Comparison of ENCODE assay signal across 8 mouse cellular contexts in the genomic region with DNA sequence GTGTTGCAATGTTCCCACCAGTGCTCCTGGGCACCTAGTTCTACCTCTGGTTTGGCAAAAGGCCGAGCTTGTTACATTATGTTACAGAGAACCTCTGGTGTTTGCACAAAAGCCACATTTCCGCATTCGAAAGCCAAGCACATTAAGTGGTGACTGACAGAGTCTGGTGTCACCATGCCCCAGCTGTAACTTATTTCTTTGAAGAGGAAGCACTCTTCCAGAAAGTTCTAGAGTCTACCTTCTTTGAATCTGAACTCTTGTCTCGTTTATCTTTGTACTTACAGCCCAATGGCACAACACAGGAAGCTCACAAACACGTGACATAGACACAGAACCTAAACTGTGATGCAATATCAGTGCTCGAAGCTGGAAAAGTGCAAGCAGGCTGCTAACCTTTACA.
A peak's percentile ranks its signal among the peaks of the same experiment; 100 is the strongest.
DNase-seq lines count a peak whose midpoint lies in the region; ATAC-seq and TF ChIP-seq lines count a peak whose summit lies in the region.

No protein-coding gene starts in this region.

- DNase-seq in left cerebral cortex, postnatal 25 days (ENCODE audit: low spot score in 2 of 2) = peak; percentile 20 to 22
- no peak for DNase-seq in left cerebral cortex, adult 8-10 months (ENCODE audit: low spot score in 2 of 2)
- DNase-seq in c-Kit-positive CD71-negative TER-119-negative erythroid progenitor cells, embryonic 14.5 days (ENCODE audit: low read depth) = peak; percentile 29
- no peak for DNase-seq in gastrocnemius, adult 2 months
- DNase-seq in right cerebral cortex, postnatal 25 days = no peak
- DNase-seq in layer of hippocampus, postnatal 10 days (ENCODE audit: low spot score in 2 of 2) = no peak

- no peak overlapping the region for H3K4me2 ChIP-seq in kidney, embryonic 15.5 days

- no peak overlapping the region for H3K4me3 ChIP-seq in kidney, embryonic 15.5 days (replicated peaks)
- H3K4me3 ChIP-seq in gastrocnemius, adult 2 months = no peak overlapping the region

- no peaks in the 10 kb centered on the region for H3K36me3 ChIP-seq in kidney, embryonic 15.5 days

- peaks cover 27% of the 10 kb centered on the region for H3K4me1 ChIP-seq in kidney, embryonic 15.5 days

- 59% methylated on average over 6 of the region's 6 CpGs for WGBS in kidney, embryonic 15.5 days

- ATAC-seq in kidney, embryonic 15.5 days (replicated peaks; ENCODE audit: low FRiP score) = no peak
- peak; percentile 75 for ATAC-seq in megakaryocyte, adult 5-6 weeks (ENCODE audit: poor library complexity, severe bottlenecking)

- H3K9me3 ChIP-seq in kidney, embryonic 15.5 days (replicated peaks) = no peaks in the 10 kb centered on the region

- H3K27me3 ChIP-seq in kidney, embryonic 15.5 days = no peaks in the 10 kb centered on the region

- no peak overlapping the region for H3K9ac ChIP-seq in kidney, embryonic 15.5 days

- no peak for TF ChIP-seq CTCF in gastrocnemius, adult 2 months (IDR thresholded peaks at IDR 0.05)

- H3K27ac ChIP-seq in kidney, embryonic 15.5 days = peak overlapping the region; percentile 72; the same call in 1 of the 2 replicates
- H3K27ac ChIP-seq in gastrocnemius, adult 2 months = no peak overlapping the region

- intact Hi-C loops in left cerebral cortex, postnatal 25 days (cut with DNase I) = loop anchor here (10.0 kb wide), 1 partner anchor 289 kb away; a partner anchor contains a TSS
- intact Hi-C loops in gastrocnemius, adult 2 months (cut with DNase I) = no loop called here

Comparison
In these comparisons a context has a peak if more than half of its experiments do, and no peak if none do; other contexts are left out.
1. DNase-seq: peak in left cerebral cortex, postnatal 25 days (2 of 2) and c-Kit-positive CD71-negative TER-119-negative erythroid progenitor cells, embryonic 14.5 days (single experiment); none in left cerebral cortex, adult 8-10 months (0 of 2), gastrocnemius, adult 2 months (single experiment), right cerebral cortex, postnatal 25 days (single experiment) and layer of hippocampus, postnatal 10 days (0 of 2).